Mouse (Mus musculus) megakaryocyte, embryonic 14.5 days (primary cell): Measurements from ENCODE around the gene Ldha.

Experiments
- FLI1 ChIP-seq: IDR thresholded peaks from 2 replicates; pipeline ENCODE4 v1.6.1; 2012; ENCODE audit warnings: low read length, inconsistent platforms, mixed read lengths
- GATA1 ChIP-seq: IDR thresholded peaks from 3 replicates; pipeline ENCODE4 v1.6.1; 2012; ENCODE audit warnings: mixed read lengths, low read length, inconsistent platforms, borderline replicate concordance

GRCm38 (mm10) chr7:46831693-46832092, 9.6 kb upstream of the Ldha start:
- TF ChIP-seq GATA1 (no peak), FLI1 (no peak)
